Mouse (Mus musculus): ENCODE data around the gene Mif. TPM values are rescaled to one million over a fixed set of nuclear protein-coding genes. Genes with fewer than 3 reads are reported as not detected.
A peak's percentile ranks its signal among the peaks of the same experiment; 100 is the strongest.
"Not testable (repeated sequence)": the region's sequence is repeated elsewhere in the genome, so short reads cannot be mapped to it uniquely, and the experiment has no call there.

Gene Mif
- polyA plus RNA-seq, 1 experiment from 2014 or later, result 1,420 TPM

- Histone ChIP-seq H3K27ac (no peak overlapping the region), H3K9ac (no peak overlapping the region; the same call in 1 of the 2 replicates), H3K4me2 (replicated peaks) (no peak overlapping the region), H3K4me3 (no peak overlapping the region), H3K9me3 (replicated peaks) (no peaks in the 10 kb centered on the region), H3K36me3 (no peaks in the 10 kb centered on the region), H3K27me3 (0 out of 2 replicates have a peak, but pooled peaks cover 3% of the 10 kb centered on the region), H3K4me1 (peaks cover 23% of the 10 kb centered on the region)
- whole genome bisulfite sequencing, result 2% methylated on average over 6 of the region's 6 CpGs
- no peak for ATAC-seq (ENCODE audit: low FRiP score)
Observed at GRCm38 (mm10) chr10:75851076-75851475, 9.0 kb downstream of the Mif start.

DNA sequence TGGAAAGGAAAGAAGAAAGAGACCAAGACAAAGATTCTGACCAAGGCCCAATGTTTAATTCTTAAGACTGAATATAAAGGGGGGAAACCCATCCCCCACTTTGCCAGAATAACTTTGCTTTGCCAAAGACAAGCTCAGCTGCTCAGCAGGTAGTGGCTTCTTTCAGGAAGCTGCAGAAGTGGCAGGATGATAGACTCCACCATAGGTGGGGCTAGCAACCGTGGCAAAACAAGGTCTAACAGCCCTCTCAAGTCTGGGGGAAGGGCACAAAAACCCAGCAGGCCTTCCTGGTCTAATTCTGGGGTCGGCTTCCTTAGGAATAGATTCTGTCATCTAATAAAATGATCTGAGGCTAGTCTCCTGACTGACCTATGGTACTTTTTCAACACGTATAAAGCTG, 11.7 kb downstream of the Mif start:
- H3K27me3 ChIP-seq, result 0 out of 2 replicates have a peak, but pooled peaks cover 3% of the 10 kb centered on the region
- H3K4me3 ChIP-seq, result no peak overlapping the region
- H3K36me3 ChIP-seq, result no peaks in the 10 kb centered on the region
- H3K4me1 ChIP-seq, result peaks cover 23% of the 10 kb centered on the region
- H3K27ac ChIP-seq, result no peak overlapping the region
- H3K9me3 ChIP-seq (replicated peaks), result no peaks in the 10 kb centered on the region
- ATAC-seq (ENCODE audit: low FRiP score), result no peak
- no peak overlapping the region for H3K4me2 ChIP-seq (replicated peaks)
- H3K9ac ChIP-seq, result no peak overlapping the region
- WGBS, result 22% methylated on average over 3 of the region's 3 CpGs

- H3K27me3 ChIP-seq, result no peaks in the 10 kb centered on the region
- ATAC-seq (ENCODE audit: low FRiP score), result no peak
- 72% methylated on average over 6 of the region's 6 CpGs for WGBS
- peaks cover 8% of the 10 kb centered on the region; the same call in 1 of the 2 replicates for H3K4me1 ChIP-seq
- H3K4me2 ChIP-seq (replicated peaks), result no peak overlapping the region
- no peaks in the 10 kb centered on the region for H3K9me3 ChIP-seq (replicated peaks)
- no peak overlapping the region for H3K27ac ChIP-seq
- no peak overlapping the region for H3K9ac ChIP-seq
- no peak overlapping the region for H3K4me3 ChIP-seq
- no peaks in the 10 kb centered on the region for H3K36me3 ChIP-seq
Observed at GRCm38 (mm10) chr10:75845306-75845930, 14.6 kb downstream of the Mif start.

- H3K36me3 ChIP-seq, result no peaks in the 10 kb centered on the region
- no peaks in the 10 kb centered on the region; the same call in 1 of the 2 replicates for H3K27me3 ChIP-seq
- H3K4me3 ChIP-seq, result no peak overlapping the region
- no peaks in the 10 kb centered on the region for H3K9me3 ChIP-seq (replicated peaks)
- no peak overlapping the region for H3K27ac ChIP-seq
- H3K9ac ChIP-seq, result no peak overlapping the region
- ATAC-seq (ENCODE audit: low FRiP score), result no peak
- H3K4me1 ChIP-seq, result peaks cover 8% of the 10 kb centered on the region; the same call in 1 of the 2 replicates
- 79% methylated on average over 1 of the region's 1 CpGs for WGBS
- H3K4me2 ChIP-seq (replicated peaks), result no peak overlapping the region
Observed at GRCm38 (mm10) chr10:75844800-75845199, 15.2 kb downstream of the Mif start.

DNA sequence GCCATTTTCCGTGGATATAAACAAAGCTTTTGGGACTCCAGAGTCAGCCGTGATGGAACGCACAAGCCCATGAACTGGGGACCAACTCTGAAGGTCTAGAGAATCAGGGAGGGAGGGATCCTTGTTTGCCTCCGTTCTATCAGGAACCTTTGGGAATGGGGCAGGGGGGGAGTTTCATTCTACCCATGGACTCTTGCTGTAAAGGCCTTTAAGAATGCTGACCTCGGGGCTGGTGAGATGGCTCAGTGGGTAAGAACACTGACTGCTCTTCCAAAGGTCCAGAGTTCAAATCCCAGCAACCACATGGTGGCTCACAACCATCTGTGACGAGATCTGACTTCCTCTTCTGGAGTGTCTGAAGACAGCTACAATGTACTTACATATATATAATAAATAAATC, 16.1 kb downstream of the Mif start:
- H3K27me3 ChIP-seq; ATAC-seq (ENCODE audit: low FRiP score); H3K9ac ChIP-seq; H3K4me1 ChIP-seq; H3K27ac ChIP-seq; H3K4me2 ChIP-seq (replicated peaks); H3K36me3 ChIP-seq; H3K4me3 ChIP-seq; H3K9me3 ChIP-seq (replicated peaks): not testable (repeated sequence)
- 85% methylated on average over 6 of the region's 6 CpGs for WGBS

- Histone ChIP-seq H3K4me3 (no peak overlapping the region), H3K4me1 (peaks cover 26% of the 10 kb centered on the region), H3K9ac (no peak overlapping the region), H3K9me3 (replicated peaks) (no peaks in the 10 kb centered on the region), H3K4me2 (replicated peaks) (no peak overlapping the region), H3K27me3 (peaks cover 11% of the 10 kb centered on the region), H3K27ac (no peak overlapping the region), H3K36me3 (no peaks in the 10 kb centered on the region)
- no peak for ATAC-seq (ENCODE audit: low FRiP score)
- WGBS, result 85% methylated on average over 10 of the region's 10 CpGs
Observed at GRCm38 (mm10) chr10:75839092-75839491, 20.9 kb downstream of the Mif start.

- Histone ChIP-seq H3K27ac (peak within 1 kb of the TSS; percentile 84), H3K36me3 (no peaks in the 10 kb centered on the region), H3K9ac (peak within 1 kb of the TSS; percentile 56), H3K27me3 (peaks cover 29% of the 10 kb centered on the region), H3K4me2 (replicated peaks) (peak within 1 kb of the TSS; percentile 60), H3K9me3 (replicated peaks) (no peaks in the 10 kb centered on the region), H3K4me1 (peaks cover 34% of the 10 kb centered on the region), H3K4me3 (peak within 1 kb of the TSS; percentile 42)
- ATAC-seq (ENCODE audit: low FRiP score), result peak; percentile 90
- under 1% methylated on average over 21 of the region's 21 CpGs for WGBS
Observed at GRCm38 (mm10) chr10:75837248-75837759, 22.7 kb downstream of the Mif start, which contains the start of gene Gstt2. Gstt2 (minus strand) TSS chr10:75837424.

- no peak overlapping the region for H3K27ac ChIP-seq
- peak overlapping the region; percentile 46 for H3K4me2 ChIP-seq (replicated peaks)
- no peak for ATAC-seq (ENCODE audit: low FRiP score)
- no peaks in the 10 kb centered on the region for H3K36me3 ChIP-seq
- no peaks in the 10 kb centered on the region for H3K9me3 ChIP-seq (replicated peaks)
- WGBS, result 40% methylated on average over 9 of the region's 10 CpGs
- peaks cover 34% of the 10 kb centered on the region for H3K4me1 ChIP-seq
- H3K9ac ChIP-seq, result no peak overlapping the region
- H3K4me3 ChIP-seq, result peak overlapping the region; percentile 14; the same call in 1 of the 2 replicates
- H3K27me3 ChIP-seq, result peaks cover 35% of the 10 kb centered on the region
Observed at GRCm38 (mm10) chr10:75835761-75836531, 24.1 kb downstream of the Mif start.

DNA sequence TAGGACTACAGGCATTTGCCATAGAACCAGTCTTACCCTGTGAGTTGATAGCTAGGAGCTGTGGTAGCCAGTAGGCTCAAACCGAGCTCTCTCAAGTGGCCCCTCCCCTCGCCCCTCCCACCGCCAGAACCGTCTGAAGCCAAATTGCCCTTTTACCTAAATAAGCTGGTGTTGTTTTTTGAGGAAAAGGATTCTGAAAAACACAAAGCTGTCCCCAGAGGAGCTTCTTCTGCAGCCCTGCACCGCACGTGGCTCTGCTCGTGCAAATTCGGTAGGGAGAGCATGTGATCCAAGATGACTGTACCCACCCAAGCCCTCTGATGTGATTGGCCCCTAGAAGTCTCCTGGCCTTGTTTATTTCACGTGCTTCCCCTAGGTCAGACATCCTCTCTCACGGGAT, 24.7 kb downstream of the Mif start:
- no peak overlapping the region for H3K9ac ChIP-seq
- peak overlapping the region; percentile 46 for H3K4me2 ChIP-seq (replicated peaks)
- no peaks in the 10 kb centered on the region for H3K36me3 ChIP-seq
- peaks cover 34% of the 10 kb centered on the region for H3K4me1 ChIP-seq
- no peak overlapping the region for H3K27ac ChIP-seq
- H3K9me3 ChIP-seq (replicated peaks), result no peaks in the 10 kb centered on the region
- H3K27me3 ChIP-seq, result peaks cover 35% of the 10 kb centered on the region
- no peak for ATAC-seq (ENCODE audit: low FRiP score)
- 1% methylated on average over 10 of the region's 10 CpGs for WGBS
- peak overlapping the region; percentile 14; the same call in 1 of the 2 replicates for H3K4me3 ChIP-seq

GRCm38 (mm10) chr10:75834721-75835120, 25.3 kb downstream of the Mif start:
- Histone ChIP-seq H3K36me3 (no peaks in the 10 kb centered on the region), H3K4me2 (replicated peaks) (peak overlapping the region; percentile 52), H3K27ac (no peak overlapping the region), H3K4me1 (peaks cover 34% of the 10 kb centered on the region), H3K9me3 (replicated peaks) (no peaks in the 10 kb centered on the region), H3K4me3 (peak overlapping the region; percentile 34), H3K27me3 (peaks cover 35% of the 10 kb centered on the region), H3K9ac (0 out of 2 replicates have a peak overlapping the region, but pooled peaks have one; percentile 27)
- 7% methylated on average over 9 of the region's 9 CpGs for WGBS
- no peak for ATAC-seq (ENCODE audit: low FRiP score)

DNA sequence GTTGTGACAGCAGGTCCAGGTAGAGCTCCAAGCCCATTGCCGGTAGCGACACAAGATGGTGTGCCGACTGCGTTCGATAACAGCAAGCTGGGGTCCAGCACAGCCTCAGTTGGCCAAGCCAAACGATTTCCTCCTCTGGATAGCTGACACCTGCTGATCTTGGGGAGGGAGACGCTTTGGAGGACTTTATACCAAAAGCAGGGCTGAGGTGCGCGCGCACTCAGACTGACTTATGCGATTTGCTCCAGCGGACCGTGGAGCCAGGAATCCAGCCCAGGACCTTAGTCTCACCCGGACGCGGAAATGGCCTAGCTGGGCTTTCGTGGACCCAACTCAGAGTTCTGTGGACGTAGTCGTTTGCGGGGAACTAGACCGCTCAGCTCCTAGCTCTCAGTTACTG, 25.8 kb downstream of the Mif start:
- H3K27me3 ChIP-seq, result peaks cover 35% of the 10 kb centered on the region
- peak overlapping the region; percentile 52 for H3K4me2 ChIP-seq (replicated peaks)
- peak overlapping the region; percentile 34 for H3K4me3 ChIP-seq
- H3K36me3 ChIP-seq, result no peaks in the 10 kb centered on the region
- ATAC-seq (ENCODE audit: low FRiP score), result no peak
- H3K9ac ChIP-seq, result 0 out of 2 replicates have a peak overlapping the region, but pooled peaks have one; percentile 27
- 2% methylated on average over 21 of the region's 21 CpGs for WGBS
- H3K4me1 ChIP-seq, result peaks cover 34% of the 10 kb centered on the region
- no peak overlapping the region for H3K27ac ChIP-seq
- H3K9me3 ChIP-seq (replicated peaks), result no peaks in the 10 kb centered on the region

GRCm38 (mm10) chr10:75833456-75834080, 26.5 kb downstream of the Mif start:
- no peak overlapping the region for H3K9ac ChIP-seq
- no peak for ATAC-seq (ENCODE audit: low FRiP score)

More at GRCm38 (mm10) chr10:75833456-75834080, 26.5 kb downstream of the Mif start:
- H3K9me3 ChIP-seq (replicated peaks), result no peaks in the 10 kb centered on the region
- WGBS, result 15% methylated on average over 21 of the region's 21 CpGs
- peak overlapping the region; percentile 34 for H3K4me3 ChIP-seq
- H3K27ac ChIP-seq, result no peak overlapping the region
- H3K4me1 ChIP-seq, result peaks cover 34% of the 10 kb centered on the region
- H3K4me2 ChIP-seq (replicated peaks), result peak overlapping the region; percentile 52
- peaks cover 35% of the 10 kb centered on the region for H3K27me3 ChIP-seq
- no peaks in the 10 kb centered on the region for H3K36me3 ChIP-seq
